Mouse (Mus musculus) liver, embryonic 16.5 days (tissue): ENCODE measurements around the gene 1500009C09Rik. TPM values are rescaled to one million over a fixed set of nuclear protein-coding genes. Genes with fewer than 3 reads are reported as not detected.

Experiments
- ATAC-seq: fragments of 200-750 bp; cut with Nextera tagmentation; 2 replicates; pipeline ENCODE4 v1.8.0; 2017; ENCODE audit warnings: low read depth, mild to moderate bottlenecking, moderate number of reproducible peaks, moderate library complexity
- H3K27ac ChIP-seq: fragments of 300-500 bp; sonication (generic); 2 replicates; pipeline ENCODE4 v1.5.1; 2014; ENCODE audit warnings: mild to moderate bottlenecking, low read length
- H3K27me3 ChIP-seq: fragments of 300-500 bp; sonication (generic); 2 replicates; pipeline ENCODE4 v1.6.1; 2014; ENCODE audit warnings: low read depth, low read length, mixed read lengths; ENCODE audit not compliant: control insufficient read depth, insufficient read depth
- H3K36me3 ChIP-seq: fragments of 300-500 bp; sonication (generic); 2 replicates; pipeline ENCODE4 v1.6.1; 2014; ENCODE audit warnings: mild to moderate bottlenecking; ENCODE audit not compliant: control insufficient read depth, insufficient read depth
- H3K4me1 ChIP-seq: fragments of 300-500 bp; sonication (generic); 2 replicates; pipeline ENCODE4 v1.6.1; 2014; ENCODE audit warnings: low read depth, low read length, mixed read lengths; ENCODE audit not compliant: control insufficient read depth
- H3K4me2 ChIP-seq: fragments of 300-500 bp; sonication (generic); 2 replicates; pipeline ENCODE4 v1.6.1; 2014; ENCODE audit warnings: low read depth, low read length, mixed read lengths
- H3K4me3 ChIP-seq: fragments of 300-500 bp; sonication (generic); 2 replicates; pipeline ENCODE4 v1.5.1; 2014; ENCODE audit warnings: low read depth, mild to moderate bottlenecking, low read length
- H3K9ac ChIP-seq: fragments of 300-500 bp; sonication (generic); 2 replicates; pipeline ENCODE4 v1.6.1; 2014; ENCODE audit warnings: low read depth, low read length
- H3K9me3 ChIP-seq: fragments of 300-500 bp; sonication (generic); replicated peaks from 2 replicates; pipeline ENCODE4 v1.6.1; 2016; ENCODE audit warnings: low read length; ENCODE audit not compliant: control insufficient read depth
- WGBS: fragments of 180-500 bp; shearing (Covaris S2); extraction: QIAGEN DNeasy Blood & Tissue Kit; methylation state at CpG from one replicate; pipeline ENCODE4 v1.1.7; 2014; ENCODE audit not compliant: insufficient replicate concordance; 5-methylcytosine and 5-hydroxymethylcytosine counted together
- polyA plus RNA-seq: library from polyadenylated mRNA; unstranded; fragments of >200 nt; fragmentation: Nextera tagmentation; extraction: Ambion mirVana; gene quantifications from 2 replicates; pipeline ENCODE4 v1.2.1, GENCODE M21; 2015

Gene 1500009C09Rik
- polyA plus RNA-seq, 1 experiment from 2014 or later, result not detected

GRCm38 (mm10) chr15:82224602-82225215 is 27.5 kb upstream of the 1500009C09Rik start:
- Histone ChIP-seq H3K4me1 (peaks cover 27% of the 10 kb centered on the region), H3K4me2 (peak overlapping the region; percentile 80), H3K4me3 (peak overlapping the region; percentile 60), H3K27me3 (peaks cover 37% of the 10 kb centered on the region), H3K9ac (peak overlapping the region; percentile 56; the same call in 1 of the 2 replicates), H3K9me3 (no peaks in the 10 kb centered on the region), H3K36me3 (no peaks in the 10 kb centered on the region), H3K27ac (no peak overlapping the region)
- 37% methylated on average over 7 of the region's 7 CpGs for whole genome bisulfite sequencing
- ATAC-seq, result peak; percentile 69

GRCm38 (mm10) chr15:82225769-82226168 is 26.4 kb upstream of the 1500009C09Rik start:
- Histone ChIP-seq H3K4me3 (no peak overlapping the region), H3K4me1 (peaks cover 38% of the 10 kb centered on the region), H3K36me3 (no peaks in the 10 kb centered on the region), H3K9me3 (no peaks in the 10 kb centered on the region), H3K27ac (no peak overlapping the region), H3K27me3 (peaks cover 36% of the 10 kb centered on the region), H3K4me2 (no peak overlapping the region), H3K9ac (no peak overlapping the region)
- WGBS, result 69% methylated on average over 5 of the region's 5 CpGs
- ATAC-seq, result no peak

- peaks cover 31% of the 10 kb centered on the region for H3K4me1 ChIP-seq
- peak; percentile 97 for ATAC-seq
- H3K36me3 ChIP-seq, result no peaks in the 10 kb centered on the region
- H3K27ac ChIP-seq, result peak overlapping the region; percentile 87
- 40% methylated on average over 11 of the region's 11 CpGs for WGBS
- peak overlapping the region; percentile 59 for H3K9ac ChIP-seq
- peaks cover 8% of the 10 kb centered on the region for H3K27me3 ChIP-seq
- peak overlapping the region; percentile 27 for H3K4me3 ChIP-seq
- H3K4me2 ChIP-seq, result peak overlapping the region; percentile 64
- H3K9me3 ChIP-seq, result no peaks in the 10 kb centered on the region
Measured at GRCm38 (mm10) chr15:82229542-82230045, 22.6 kb upstream of the 1500009C09Rik start.

GRCm38 (mm10) chr15:82230098-82230611 is 22.0 kb upstream of the 1500009C09Rik start:
- whole genome bisulfite sequencing, result 56% methylated on average over 6 of the region's 6 CpGs
- H3K36me3 ChIP-seq, result no peaks in the 10 kb centered on the region
- H3K4me3 ChIP-seq, result peak overlapping the region; percentile 27
- H3K4me1 ChIP-seq, result peaks cover 26% of the 10 kb centered on the region
- H3K9me3 ChIP-seq, result no peaks in the 10 kb centered on the region
- H3K27ac ChIP-seq, result peak overlapping the region; percentile 87
- H3K4me2 ChIP-seq, result peak overlapping the region; percentile 64
- H3K9ac ChIP-seq, result peak overlapping the region; percentile 59
- H3K27me3 ChIP-seq, result peaks cover 3% of the 10 kb centered on the region
- ATAC-seq, result peak; percentile 27

GRCm38 (mm10) chr15:82231100-82231499 is 21.1 kb upstream of the 1500009C09Rik start:
- no peak overlapping the region for H3K4me2 ChIP-seq
- ATAC-seq, result no peak
- no peaks in the 10 kb centered on the region for H3K36me3 ChIP-seq
- peaks cover 28% of the 10 kb centered on the region for H3K4me1 ChIP-seq
- whole genome bisulfite sequencing, result 72% methylated on average over 4 of the region's 4 CpGs
- no peaks in the 10 kb centered on the region for H3K9me3 ChIP-seq
- no peak overlapping the region; the same call in 1 of the 2 replicates for H3K27ac ChIP-seq
- no peaks in the 10 kb centered on the region; the same call in 1 of the 2 replicates for H3K27me3 ChIP-seq
- H3K4me3 ChIP-seq, result no peak overlapping the region
- no peak overlapping the region for H3K9ac ChIP-seq

GRCm38 (mm10) chr15:82231591-82232378 is 20.4 kb upstream of the 1500009C09Rik start:
- 70% methylated on average over 11 of the region's 11 CpGs for WGBS
- Histone ChIP-seq H3K4me1 (peaks cover 32% of the 10 kb centered on the region), H3K9ac (no peak overlapping the region), H3K9me3 (no peaks in the 10 kb centered on the region), H3K4me2 (no peak overlapping the region), H3K27ac (no peak overlapping the region; the same call in 1 of the 2 replicates), H3K36me3 (no peaks in the 10 kb centered on the region), H3K4me3 (no peak overlapping the region), H3K27me3 (no peaks in the 10 kb centered on the region)
- no peak for ATAC-seq

- Histone ChIP-seq H3K36me3 (no peaks in the 10 kb centered on the region), H3K4me3 (no peak overlapping the region), H3K4me1 (peaks cover 32% of the 10 kb centered on the region), H3K9ac (no peak overlapping the region), H3K9me3 (no peaks in the 10 kb centered on the region), H3K27me3 (no peaks in the 10 kb centered on the region), H3K4me2 (no peak overlapping the region), H3K27ac (no peak overlapping the region)
- ATAC-seq, result no peak
- 75% methylated on average over 4 of the region's 4 CpGs for WGBS
Measured at GRCm38 (mm10) chr15:82232651-82233050, 19.5 kb upstream of the 1500009C09Rik start.

GRCm38 (mm10) chr15:82235661-82236060 is 16.5 kb upstream of the 1500009C09Rik start:
- Histone ChIP-seq H3K9me3 (no peaks in the 10 kb centered on the region), H3K36me3 (peaks cover 3% of the 10 kb centered on the region), H3K4me3 (no peak overlapping the region), H3K9ac (no peak overlapping the region), H3K4me2 (no peak overlapping the region), H3K27ac (no peak overlapping the region), H3K27me3 (no peaks in the 10 kb centered on the region), H3K4me1 (peaks cover 11% of the 10 kb centered on the region)
- no peak for ATAC-seq
- 33% methylated on average over 10 of the region's 10 CpGs for WGBS
